ENCODE assay signal across 11 mouse cellular contexts in genomic region chr17:10702781-10703180, GRCm38 (mm10).
DNase-seq lines count a peak whose midpoint lies in the region; ATAC-seq and TF ChIP-seq lines count a peak whose summit lies in the region.
"Had no signal": no experiment of that assay in that cellular context is flagged by ENCODE, and none has a peak within 500 bp of the region (broad histone marks: within the 10 kb centered on the region; RNA-seq: fewer than 3 reads in every experiment).

No protein-coding gene starts in this region.

- H3K4me1 ChIP-seq in bone marrow macrophage, adult 2 months (ENCODE audit: control insufficient read depth, insufficient read depth, low read length) = peaks cover 24% of the 10 kb centered on the region
- peaks cover 8% of the 10 kb centered on the region; the same call in 1 of the 2 replicates for H3K4me1 ChIP-seq in kidney, embryonic 16.5 days (ENCODE audit: insufficient read depth, low read length)
- H3K4me1 ChIP-seq in thymus, adult 2 months (replicated peaks; ENCODE audit: control insufficient read depth, insufficient read depth, low read length) = no peaks in the 10 kb centered on the region
- H3K4me1 ChIP-seq: limb, embryonic 15.5 days had no signal

- ATAC-seq in kidney, embryonic 16.5 days (ENCODE audit: low FRiP score, low TSS enrichment) = peak; percentile 70
- ATAC-seq: forebrain, embryonic 13.5 days; hindbrain, embryonic 16.5 days had no signal

- H3K27ac ChIP-seq in bone marrow macrophage, adult 2 months (ENCODE audit: insufficient read depth, low read depth, low read length) = peak overlapping the region; percentile 98
- no peak overlapping the region for H3K27ac ChIP-seq in kidney, embryonic 16.5 days (ENCODE audit: low read length)
- H3K27ac ChIP-seq in thymus, adult 2 months (ENCODE audit: control insufficient read depth, insufficient read depth, low read length) = no peak overlapping the region
- H3K27ac ChIP-seq: forebrain, embryonic 13.5 days; limb, embryonic 15.5 days had no signal

- WGBS in kidney, embryonic 16.5 days = 23% methylated on average over 6 of the region's 6 CpGs
- WGBS in thymus, adult 2 months = 86% methylated on average over 6 of the region's 6 CpGs

- DNase-seq in heart, adult 8-10 months (ENCODE audit: low spot score) = peak; percentile 47
- no peak for DNase-seq in heart, postnatal 4 days
- DNase-seq in Muller cell, postnatal 12 days (ENCODE audit: inconsistent ontology term) = peak; percentile 40
- DNase-seq in thymus, adult 2 months = no peak
- DNase-seq in thymus, adult 18-20 months = no peak
- DNase-seq in layer of hippocampus, postnatal 25 days (ENCODE audit: extremely low spot score in 1 of 2, low spot score in 1 of 2) = no peak

- TF ChIP-seq POLR2A in bone marrow macrophage, adult 2 months (IDR thresholded peaks at IDR 0.05; ENCODE audit: borderline replicate concordance, low read depth, low read length) = no peak
- TF ChIP-seq POLR2A in thymus, adult 2 months (IDR thresholded peaks at IDR 0.05; ENCODE audit: control insufficient read depth, extremely low read depth, insufficient read depth, low read length, poor library complexity) = no peak

- no peak overlapping the region for H3K9ac ChIP-seq in kidney, embryonic 16.5 days (replicated peaks; ENCODE audit: low read length)
- H3K9ac ChIP-seq: forebrain, embryonic 13.5 days; limb, embryonic 15.5 days had no signal

- TF ChIP-seq CTCF in bone marrow macrophage, adult 2 months (IDR thresholded peaks at IDR 0.05; ENCODE audit: low read depth, low read length) = no peak
- TF ChIP-seq CTCF in thymus, adult 2 months (IDR thresholded peaks at IDR 0.05; ENCODE audit: borderline replicate concordance, control insufficient read depth, extremely low read depth, insufficient read depth, low read length, poor library complexity) = no peak

- peak overlapping the region; percentile 19; the same call in 1 of the 2 replicates for H3K4me2 ChIP-seq in kidney, embryonic 16.5 days (replicated peaks; ENCODE audit: low read depth, low read length)
- H3K4me2 ChIP-seq: forebrain, embryonic 13.5 days; limb, embryonic 15.5 days had no signal

- no peaks in the 10 kb centered on the region for H3K27me3 ChIP-seq in kidney, embryonic 16.5 days (ENCODE audit: insufficient read depth, low read length)
- H3K27me3 ChIP-seq in thymus, adult 2 months (ENCODE audit: control insufficient read depth, insufficient read depth, low read length) = no peaks in the 10 kb centered on the region
- H3K27me3 ChIP-seq: forebrain, embryonic 13.5 days; limb, embryonic 15.5 days had no signal

- H3K9me3 ChIP-seq in kidney, embryonic 16.5 days (ENCODE audit: low read length) = no peaks in the 10 kb centered on the region
- H3K9me3 ChIP-seq: forebrain, embryonic 13.5 days; limb, embryonic 15.5 days had no signal

- peak overlapping the region; percentile 45 for H3K4me3 ChIP-seq in bone marrow macrophage, adult 2 months (ENCODE audit: insufficient read depth, low read length)
- no peak overlapping the region for H3K4me3 ChIP-seq in kidney, embryonic 16.5 days (ENCODE audit: low read length)
- no peak overlapping the region for H3K4me3 ChIP-seq in thymus, adult 2 months (ENCODE audit: control insufficient read depth, insufficient read depth, low read length)
- H3K4me3 ChIP-seq: forebrain, embryonic 13.5 days; limb, embryonic 15.5 days had no signal

- H3K36me3 ChIP-seq in kidney, embryonic 16.5 days (ENCODE audit: insufficient read depth, low read length) = no peaks in the 10 kb centered on the region
- no peaks in the 10 kb centered on the region for H3K36me3 ChIP-seq in thymus, adult 2 months (ENCODE audit: control insufficient read depth, insufficient read depth, low read length)
- H3K36me3 ChIP-seq: limb, embryonic 15.5 days had no signal

Comparison
In these comparisons a context has a peak if more than half of its experiments do, and no peak if none do; other contexts are left out.
1. DNase-seq: peak in heart, adult 8-10 months (single experiment) and Muller cell, postnatal 12 days (single experiment); none in heart, postnatal 4 days (single experiment), thymus, adult 2 months (single experiment), thymus, adult 18-20 months (0 of 2) and layer of hippocampus, postnatal 25 days (0 of 2).